Comparison of ENCODE assay signal across 20 mouse cellular contexts in the genomic region with DNA sequence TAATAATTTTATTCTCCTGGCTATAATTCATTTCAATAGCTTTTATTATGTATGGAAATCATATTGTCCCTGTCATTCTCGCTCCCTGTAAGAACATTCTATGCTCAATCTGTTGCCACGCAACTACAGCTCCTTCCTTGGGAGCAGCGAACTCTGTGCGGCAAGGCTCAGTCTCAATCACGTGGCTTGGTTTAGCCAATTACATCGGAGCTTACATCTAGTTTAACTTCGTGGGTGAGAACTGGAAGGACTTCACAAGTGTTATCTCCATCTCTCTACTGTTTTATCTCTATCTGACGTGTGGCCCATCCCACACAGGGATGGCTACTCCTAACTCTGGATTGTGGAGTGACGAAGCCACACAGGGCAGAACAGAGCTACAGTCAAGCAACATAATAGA.
DNase-seq lines count a peak whose midpoint lies in the region; ATAC-seq and TF ChIP-seq lines count a peak whose summit lies in the region.
"Had no signal": no experiment of that assay in that cellular context is flagged by ENCODE, and none has a peak within 500 bp of the region (broad histone marks: within the 10 kb centered on the region; RNA-seq: fewer than 3 reads in every experiment).

No protein-coding gene starts in this region.

- H3K27me3 ChIP-seq in hindbrain, postnatal 0 days (ENCODE audit: insufficient read depth, low read length) = no peaks in the 10 kb centered on the region
- no peaks in the 10 kb centered on the region for H3K27me3 ChIP-seq in hindbrain, embryonic 14.5 days (ENCODE audit: control insufficient read depth, insufficient read depth, low read length)
- H3K27me3 ChIP-seq: embryonic facial prominence, embryonic 13.5 days; intestine, embryonic 15.5 days had no signal

- intact Hi-C loops in left cerebral cortex, postnatal 25 days (cut with DNase I) = no loop called here

- H3K4me1 ChIP-seq in hindbrain, postnatal 0 days (ENCODE audit: insufficient read depth, low read length) = no peaks in the 10 kb centered on the region
- no peaks in the 10 kb centered on the region for H3K4me1 ChIP-seq in hindbrain, embryonic 14.5 days (replicated peaks; ENCODE audit: control insufficient read depth, insufficient read depth, low read length)
- H3K4me1 ChIP-seq: embryonic facial prominence, embryonic 13.5 days; forebrain, embryonic 13.5 days; hindbrain, embryonic 10.5 days; intestine, embryonic 15.5 days had no signal

- WGBS in hindbrain, postnatal 0 days = 61% methylated on average over 9 of the region's 9 CpGs
- WGBS in hindbrain, embryonic 14.5 days = 79% methylated on average over 9 of the region's 9 CpGs

- TF ChIP-seq CTCF in hindbrain, postnatal 0 days (IDR thresholded peaks at IDR 0.05; ENCODE audit: low read depth) = no peak

- no peak overlapping the region for H3K4me2 ChIP-seq in hindbrain, postnatal 0 days (ENCODE audit: low read depth, low read length)
- H3K4me2 ChIP-seq in hindbrain, embryonic 14.5 days (replicated peaks) = no peak overlapping the region
- H3K4me2 ChIP-seq: embryonic facial prominence, embryonic 13.5 days; forebrain, embryonic 13.5 days; heart, embryonic 11.5 days; intestine, embryonic 15.5 days had no signal

- no peaks in the 10 kb centered on the region for H3K9me3 ChIP-seq in hindbrain, postnatal 0 days (ENCODE audit: low read length)
- H3K9me3 ChIP-seq in hindbrain, embryonic 14.5 days (ENCODE audit: control insufficient read depth, low read length) = no peaks in the 10 kb centered on the region
- H3K9me3 ChIP-seq: embryonic facial prominence, embryonic 13.5 days; forebrain, embryonic 13.5 days; hindbrain, embryonic 10.5 days; intestine, embryonic 15.5 days had no signal

- H3K27ac ChIP-seq in hindbrain, postnatal 0 days = no peak overlapping the region
- H3K27ac ChIP-seq in hindbrain, embryonic 14.5 days = no peak overlapping the region
- H3K27ac ChIP-seq: embryonic facial prominence, embryonic 13.5 days; forebrain, embryonic 13.5 days; heart, adult 2 months; hindbrain, embryonic 10.5 days; intestine, embryonic 15.5 days had no signal

- no peak for ATAC-seq in cerebellum, adult (ENCODE audit: insufficient number of reproducible peaks, low FRiP score, low TSS enrichment)
- ATAC-seq in hindbrain, postnatal 0 days = no peak
- ATAC-seq in hindbrain, embryonic 14.5 days (ENCODE audit: low FRiP score) = no peak
- no peak for ATAC-seq in granulocyte monocyte progenitor cell, adult 5-6 weeks (replicated peaks; ENCODE audit: poor library complexity, severe bottlenecking)
- ATAC-seq: activated CD4-positive, CD25-positive, alpha-beta regulatory T cell, adult 4 months; forebrain, embryonic 13.5 days; forebrain, postnatal 0 days; intestine, embryonic 15.5 days had no signal

- no peak overlapping the region for H3K4me3 ChIP-seq in hindbrain, postnatal 0 days (ENCODE audit: low read length)
- H3K4me3 ChIP-seq in hindbrain, embryonic 14.5 days (replicated peaks; ENCODE audit: low read length) = no peak overlapping the region
- H3K4me3 ChIP-seq: embryonic facial prominence, embryonic 13.5 days; forebrain, embryonic 13.5 days; heart, adult 2 months; hindbrain, embryonic 10.5 days; intestine, embryonic 15.5 days had no signal

- no peaks in the 10 kb centered on the region for H3K36me3 ChIP-seq in hindbrain, postnatal 0 days (ENCODE audit: insufficient read depth, low read length)
- no peaks in the 10 kb centered on the region for H3K36me3 ChIP-seq in hindbrain, embryonic 14.5 days (replicated peaks; ENCODE audit: control insufficient read depth, insufficient read depth)
- H3K36me3 ChIP-seq: embryonic facial prominence, embryonic 13.5 days; hindbrain, embryonic 10.5 days; intestine, embryonic 15.5 days had no signal

- H3K9ac ChIP-seq in hindbrain, postnatal 0 days (replicated peaks; ENCODE audit: low read length) = no peak overlapping the region
- no peak overlapping the region for H3K9ac ChIP-seq in hindbrain, embryonic 14.5 days
- H3K9ac ChIP-seq: embryonic facial prominence, embryonic 13.5 days; forebrain, embryonic 13.5 days; forebrain, postnatal 0 days; intestine, embryonic 15.5 days had no signal

- peak; percentile 9 to 20 for DNase-seq in cerebellum, postnatal 14 days
- DNase-seq in hindbrain, postnatal 0 days (ENCODE audit: low spot score) = peak; percentile 35
- DNase-seq in hindbrain, embryonic 14.5 days (ENCODE audit: low spot score) = no peak
- peak; percentile 22 for DNase-seq in right cerebral cortex, adult 18-20 months
- DNase-seq in right cerebral cortex, postnatal 25 days = no peak
- peak; percentile 20 to 47 for DNase-seq in left cerebral cortex, postnatal 25 days (ENCODE audit: low spot score in 2 of 2)
- DNase-seq: adrenal gland, postnatal 14 days; cerebellum, adult 8-10 months; cerebellum, postnatal 36 days; forebrain, postnatal 0 days; gastrocnemius, postnatal 36 days; heart, adult 2 months had no signal

Comparison
In these comparisons a context has a peak if more than half of its experiments do, and no peak if none do; other contexts are left out.
1. DNase-seq: peak in cerebellum, postnatal 14 days (2 of 2), hindbrain, postnatal 0 days (single experiment), right cerebral cortex, adult 18-20 months (single experiment) and left cerebral cortex, postnatal 25 days (2 of 2); none in hindbrain, embryonic 14.5 days (single experiment) and right cerebral cortex, postnatal 25 days (single experiment).